Mouse (Mus musculus) hindbrain, embryonic 13.5 days (tissue): ENCODE data around the gene Angpt4. TPM values are rescaled to one million over a fixed set of nuclear protein-coding genes. Genes with fewer than 3 reads are reported as not detected.

Experiments
- ATAC-seq: fragments of 200-750 bp; cut with Nextera tagmentation; 2 replicates; pipeline ENCODE4 v1.8.0; 2017; ENCODE audit warnings: moderate TSS enrichment; ENCODE audit not compliant: low FRiP score
- H3K27ac ChIP-seq: fragments of 300-500 bp; sonication (generic); 2 replicates; pipeline ENCODE4 v1.5.1; 2015; ENCODE audit warnings: inconsistent platforms, mild to moderate bottlenecking, moderate library complexity
- H3K27me3 ChIP-seq: fragments of 300-500 bp; sonication (generic); 2 replicates; pipeline ENCODE4 v1.6.1; 2015; ENCODE audit warnings: mild to moderate bottlenecking, inconsistent platforms
- H3K36me3 ChIP-seq: fragments of 300-500 bp; sonication (generic); 2 replicates; pipeline ENCODE4 v1.6.1; 2015; ENCODE audit warnings: mild to moderate bottlenecking, inconsistent platforms
- H3K4me1 ChIP-seq: fragments of 300-500 bp; sonication (generic); replicated peaks from 2 replicates; pipeline ENCODE4 v1.6.1; 2015; ENCODE audit warnings: inconsistent platforms
- H3K4me2 ChIP-seq: fragments of 300-500 bp; sonication (generic); 2 replicates; pipeline ENCODE4 v1.6.1; 2015; ENCODE audit warnings: inconsistent platforms, mild to moderate bottlenecking, moderate library complexity
- H3K4me3 ChIP-seq: fragments of 300-500 bp; sonication (generic); 2 replicates; pipeline ENCODE4 v1.5.1; 2015; ENCODE audit warnings: mild to moderate bottlenecking, inconsistent platforms
- H3K9ac ChIP-seq: fragments of 300-500 bp; sonication (generic); 2 replicates; pipeline ENCODE4 v1.6.1; 2015; ENCODE audit warnings: mild to moderate bottlenecking, inconsistent platforms
- H3K9me3 ChIP-seq: fragments of 300-500 bp; sonication (generic); 2 replicates; pipeline ENCODE4 v1.6.1; 2016; ENCODE audit warnings: inconsistent platforms
- WGBS: fragments of 180-500 bp; shearing (Covaris S2); methylation state at CpG from one replicate; pipeline ENCODE4 v1.1.7; 2015; 5-methylcytosine and 5-hydroxymethylcytosine counted together
- polyA plus RNA-seq: library from polyadenylated mRNA; unstranded; fragments of >200 nt; fragmentation: Nextera tagmentation; extraction: Ambion mirVana; gene quantifications from 2 replicates; pipeline ENCODE4 v1.2.1, GENCODE M21; 2015

Gene Angpt4
- polyA plus RNA-seq, 1 experiment from 2014 or later: 0.64 TPM

DNA sequence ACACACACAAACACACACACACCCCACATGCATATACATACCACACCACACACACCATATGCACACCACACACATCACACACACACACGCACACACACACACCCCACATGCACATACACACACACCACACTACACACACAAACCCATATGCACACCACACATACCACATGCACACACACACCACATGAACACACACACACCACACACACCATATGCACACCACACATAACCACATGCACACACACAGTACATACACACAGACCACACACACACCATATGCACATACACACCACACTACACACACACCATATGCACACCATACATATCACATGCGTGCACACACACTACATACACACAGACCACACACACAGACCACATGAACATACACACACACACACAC, 36.6 kb downstream of the Angpt4 start:
- H3K27me3 ChIP-seq: no peaks in the 10 kb centered on the region
- no peak overlapping the region for H3K4me2 ChIP-seq
- WGBS: 100% methylated on average over 2 of the region's 2 CpGs
- no peaks in the 10 kb centered on the region for H3K36me3 ChIP-seq
- H3K4me3 ChIP-seq: no peak overlapping the region
- 0 out of 2 replicates have a peak, but pooled peaks cover 6% of the 10 kb centered on the region for H3K4me1 ChIP-seq
- H3K27ac ChIP-seq: no peak overlapping the region
- no peak overlapping the region for H3K9ac ChIP-seq
- no peak for ATAC-seq
- H3K9me3 ChIP-seq: no peaks in the 10 kb centered on the region

DNA sequence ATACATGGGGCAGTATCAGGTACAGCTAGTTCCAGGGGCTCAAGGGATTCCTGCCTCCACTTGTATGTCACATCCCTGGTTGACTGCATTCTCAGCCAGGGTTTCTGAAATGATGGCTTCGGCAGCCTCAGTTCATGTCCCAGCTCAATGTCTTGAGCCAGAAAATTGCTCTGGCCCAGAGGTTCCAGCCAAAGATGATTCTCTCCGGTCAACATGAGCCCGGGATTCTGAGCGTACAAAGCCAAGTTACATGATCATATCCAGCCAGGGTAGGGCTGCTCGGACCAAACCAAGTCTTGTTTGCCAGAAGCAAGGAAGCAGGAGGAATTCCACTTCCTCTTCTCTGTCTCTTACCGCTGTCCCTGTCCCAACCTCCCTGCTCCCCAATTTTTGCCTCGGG, 37.3 kb downstream of the Angpt4 start:
- Histone ChIP-seq H3K4me1 (0 out of 2 replicates have a peak, but pooled peaks cover 6% of the 10 kb centered on the region), H3K27me3 (no peaks in the 10 kb centered on the region), H3K4me2 (no peak overlapping the region), H3K9me3 (no peaks in the 10 kb centered on the region), H3K9ac (no peak overlapping the region), H3K4me3 (no peak overlapping the region), H3K27ac (no peak overlapping the region), H3K36me3 (no peaks in the 10 kb centered on the region)
- ATAC-seq: no peak
- WGBS: 86% methylated on average over 7 of the region's 7 CpGs

DNA sequence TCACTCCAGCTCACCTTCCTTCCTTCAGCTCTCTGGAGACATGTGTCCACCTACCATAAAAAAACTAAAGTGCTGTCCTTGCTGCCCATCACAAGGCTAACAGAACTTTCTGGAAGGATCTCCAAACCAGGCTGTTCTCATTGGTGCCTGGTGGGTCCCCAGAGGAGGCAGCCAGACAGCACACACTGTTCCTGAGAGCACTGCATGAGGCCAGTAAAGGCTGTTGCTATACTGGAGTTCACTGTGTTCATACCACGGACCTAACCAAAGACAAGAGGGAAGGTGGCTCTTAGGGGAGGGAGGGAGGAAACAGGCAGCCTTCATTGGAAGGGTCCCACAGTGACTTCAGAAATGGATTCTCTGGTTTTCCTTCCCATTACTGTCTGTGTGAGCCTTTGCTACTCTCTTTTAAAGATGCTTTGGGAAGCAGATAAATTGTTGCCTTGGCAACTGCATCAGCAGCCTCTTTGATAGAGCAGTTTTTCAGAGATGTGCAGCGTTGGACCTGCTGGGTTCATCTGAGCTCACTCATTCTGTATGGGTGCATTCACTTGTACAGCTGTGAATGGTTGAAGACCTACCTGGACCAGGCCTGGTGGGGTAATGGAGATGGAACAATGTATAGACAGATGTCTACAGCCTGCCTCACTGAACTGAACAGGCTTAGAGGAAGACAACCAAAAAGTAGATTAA, 38.2 kb downstream of the Angpt4 start:
- H3K36me3 ChIP-seq: no peaks in the 10 kb centered on the region
- ATAC-seq: no peak
- no peak overlapping the region for H3K4me2 ChIP-seq
- H3K4me3 ChIP-seq: no peak overlapping the region
- H3K9ac ChIP-seq: no peak overlapping the region
- 59% methylated on average over 2 of the region's 2 CpGs for WGBS
- H3K4me1 ChIP-seq: 0 out of 2 replicates have a peak, but pooled peaks cover 6% of the 10 kb centered on the region
- no peaks in the 10 kb centered on the region for H3K9me3 ChIP-seq
- H3K27me3 ChIP-seq: no peaks in the 10 kb centered on the region
- no peak overlapping the region for H3K27ac ChIP-seq

- H3K27ac ChIP-seq: no peak overlapping the region
- ATAC-seq: no peak
- no peaks in the 10 kb centered on the region for H3K9me3 ChIP-seq
- no peak overlapping the region for H3K4me3 ChIP-seq
- H3K4me2 ChIP-seq: no peak overlapping the region
- no peaks in the 10 kb centered on the region for H3K27me3 ChIP-seq
- H3K4me1 ChIP-seq: peaks cover 9% of the 10 kb centered on the region; the same call in 1 of the 2 replicates
- H3K9ac ChIP-seq: no peak overlapping the region
- WGBS: 90% methylated on average over 8 of the region's 8 CpGs
- no peaks in the 10 kb centered on the region for H3K36me3 ChIP-seq
Observed at GRCm38 (mm10) chr2:151953665-151954064, 42.7 kb downstream of the Angpt4 start.

- H3K9me3 ChIP-seq: no peaks in the 10 kb centered on the region
- H3K27me3 ChIP-seq: no peaks in the 10 kb centered on the region
- H3K4me3 ChIP-seq: no peak overlapping the region
- 65% methylated on average over 4 of the region's 4 CpGs for WGBS
- H3K4me1 ChIP-seq: peaks cover 8% of the 10 kb centered on the region
- H3K36me3 ChIP-seq: no peaks in the 10 kb centered on the region
- no peak overlapping the region for H3K9ac ChIP-seq
- no peak overlapping the region for H3K4me2 ChIP-seq
- no peak overlapping the region for H3K27ac ChIP-seq
- ATAC-seq: 0 out of 2 replicates have a peak, but pooled peaks have one; percentile 47
Observed at GRCm38 (mm10) chr2:151956500-151957137, 45.6 kb downstream of the Angpt4 start.

DNA sequence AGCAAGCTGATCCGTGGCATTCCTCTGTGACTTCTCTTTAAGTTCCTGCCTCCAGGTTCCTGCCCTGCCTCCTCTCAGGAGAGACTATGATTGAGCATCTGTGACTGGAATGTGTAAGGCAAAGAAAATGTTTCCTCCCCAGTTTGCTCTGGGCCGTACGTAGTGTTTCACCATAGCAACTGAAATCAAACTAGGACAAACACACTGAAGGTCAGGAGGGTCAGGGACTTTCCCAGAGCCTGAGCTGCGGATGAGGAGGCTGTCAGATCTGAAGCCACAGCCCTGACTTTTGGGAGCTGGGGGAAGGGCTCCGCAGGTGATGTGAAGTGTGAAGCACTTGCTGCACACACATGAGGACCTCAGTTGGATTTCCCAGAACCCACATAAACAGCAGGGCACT, 48.3 kb downstream of the Angpt4 start:
- Histone ChIP-seq H3K9me3 (no peaks in the 10 kb centered on the region), H3K36me3 (no peaks in the 10 kb centered on the region), H3K9ac (no peak overlapping the region), H3K27ac (no peak overlapping the region), H3K4me3 (no peak overlapping the region), H3K27me3 (no peaks in the 10 kb centered on the region), H3K4me2 (no peak overlapping the region), H3K4me1 (peaks cover 25% of the 10 kb centered on the region)
- 34% methylated on average over 5 of the region's 5 CpGs for WGBS
- ATAC-seq: no peak

DNA sequence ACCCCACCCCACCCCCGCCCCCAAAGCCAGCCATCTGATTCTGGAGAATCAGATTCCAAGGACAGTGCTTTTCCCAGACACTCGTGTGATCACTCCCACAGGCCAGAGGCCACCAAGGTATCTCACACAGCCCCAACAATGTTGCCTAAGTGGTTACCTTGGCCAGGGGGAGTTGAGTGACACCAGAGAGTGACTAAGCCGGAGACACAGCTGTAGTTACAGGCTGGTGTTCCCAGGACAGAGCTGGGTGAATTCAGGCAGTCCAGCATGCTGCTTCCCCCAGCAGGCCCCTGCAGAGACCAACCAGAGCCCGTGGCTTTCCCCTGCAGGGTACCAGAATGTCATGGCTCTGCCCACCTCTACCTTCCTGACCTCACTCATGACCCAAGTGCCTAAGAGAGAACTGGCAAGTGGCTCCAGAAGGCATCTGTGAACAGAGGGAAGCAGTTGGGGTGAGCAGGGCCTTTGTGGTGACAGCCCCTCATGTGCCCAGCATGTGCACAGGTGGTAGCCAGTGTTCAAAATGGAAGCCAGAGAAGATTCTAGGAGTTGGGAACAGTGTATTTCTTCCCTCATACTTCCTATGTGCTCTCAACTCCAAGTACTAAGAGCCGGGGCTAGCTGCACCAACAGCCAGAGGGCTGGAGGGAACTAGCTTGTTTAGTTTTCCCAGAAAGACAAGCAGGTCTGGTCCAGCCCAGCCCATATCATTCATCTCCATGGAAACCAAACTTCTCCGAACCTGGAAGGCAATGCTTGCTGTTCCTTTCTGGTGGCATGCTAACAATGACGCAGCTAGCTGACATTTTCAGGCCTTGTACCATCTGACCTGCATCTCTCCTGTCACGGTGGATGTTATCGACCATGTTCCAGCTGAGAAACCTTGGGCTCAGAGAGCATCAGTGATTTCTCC, 50.5 kb downstream of the Angpt4 start:
- H3K4me1 ChIP-seq: peaks cover 34% of the 10 kb centered on the region

DNA sequence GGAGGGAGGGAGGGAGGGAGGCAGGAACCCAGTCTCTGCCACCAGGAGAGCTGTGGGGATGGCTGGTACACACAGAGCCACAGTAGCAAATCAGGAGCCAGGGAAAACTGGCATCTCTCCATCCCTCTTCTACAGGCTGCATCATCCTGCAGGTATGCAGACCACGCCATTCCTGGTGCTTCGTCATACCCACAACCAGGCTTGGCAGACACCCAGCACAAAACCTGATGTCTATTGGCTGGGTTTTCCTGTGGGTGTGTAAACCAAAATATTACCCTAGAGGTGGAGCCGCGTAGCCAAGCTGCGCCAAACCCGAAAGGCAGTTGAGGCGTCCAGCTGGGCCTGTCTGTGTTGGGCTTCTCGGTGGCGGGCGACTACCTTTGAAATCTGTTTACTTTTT, 51.5 kb downstream of the Angpt4 start:
- H3K9ac ChIP-seq: no peak overlapping the region
- no peak overlapping the region for H3K27ac ChIP-seq
- no peak overlapping the region for H3K4me2 ChIP-seq
- peaks cover 43% of the 10 kb centered on the region for H3K4me1 ChIP-seq
- H3K4me3 ChIP-seq: no peak overlapping the region
- 49% methylated on average over 10 of the region's 10 CpGs for whole genome bisulfite sequencing
- H3K9me3 ChIP-seq: no peaks in the 10 kb centered on the region
- no peaks in the 10 kb centered on the region for H3K27me3 ChIP-seq
- ATAC-seq: peak; percentile 67; the same call in 1 of the 2 replicates
- H3K36me3 ChIP-seq: no peaks in the 10 kb centered on the region

More for the DNA sequence above, 50.5 kb downstream of the Angpt4 start:
- 34% methylated on average over 9 of the region's 9 CpGs for WGBS
- ATAC-seq: no peak
- H3K4me2 ChIP-seq: no peak overlapping the region
- H3K4me3 ChIP-seq: no peak overlapping the region
- peak overlapping the region; percentile 31 for H3K27ac ChIP-seq
- H3K27me3 ChIP-seq: no peaks in the 10 kb centered on the region
- no peaks in the 10 kb centered on the region for H3K36me3 ChIP-seq
- H3K9ac ChIP-seq: no peak overlapping the region
- H3K9me3 ChIP-seq: no peaks in the 10 kb centered on the region

- Histone ChIP-seq H3K4me3 (no peak overlapping the region), H3K9me3 (no peaks in the 10 kb centered on the region), H3K27ac (no peak overlapping the region), H3K9ac (no peak overlapping the region), H3K36me3 (no peaks in the 10 kb centered on the region), H3K4me1 (peaks cover 51% of the 10 kb centered on the region), H3K4me2 (no peak overlapping the region), H3K27me3 (no peaks in the 10 kb centered on the region)
- ATAC-seq: no peak
- WGBS: 86% methylated on average over 5 of the region's 5 CpGs
Observed at GRCm38 (mm10) chr2:151963319-151963718, 52.3 kb downstream of the Angpt4 start.

- H3K4me1 ChIP-seq: peaks cover 59% of the 10 kb centered on the region
- ATAC-seq: no peak
Observed at GRCm38 (mm10) chr2:151964052-151964451, 53.0 kb downstream of the Angpt4 start.

DNA sequence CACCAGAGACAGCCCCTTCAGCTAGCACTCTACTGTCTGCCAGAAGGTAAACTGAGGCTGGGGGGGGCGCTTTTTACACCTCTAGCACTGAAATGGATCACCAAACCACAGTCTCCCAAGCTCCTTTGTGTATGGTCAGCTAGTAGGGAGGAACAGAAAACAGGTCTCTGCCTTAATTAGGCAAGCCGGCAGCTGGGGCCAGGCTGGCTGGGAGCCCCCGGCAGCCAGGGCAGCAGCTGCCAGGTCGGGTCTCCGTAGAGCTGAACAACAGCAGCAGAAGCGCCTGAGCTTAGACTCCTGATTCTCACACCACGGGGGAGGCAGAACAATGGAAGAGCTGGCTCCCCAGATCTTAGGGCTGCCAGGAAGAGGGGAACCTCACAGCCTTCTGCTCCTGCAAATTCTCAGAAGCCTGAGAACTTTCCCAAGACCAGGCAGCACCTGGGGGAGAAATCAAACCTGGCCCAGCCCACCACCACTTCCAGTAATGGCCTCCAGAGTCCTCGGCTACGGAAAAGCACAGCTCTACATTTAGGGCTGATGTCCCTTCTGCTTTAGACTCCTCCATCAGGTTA, 56.3 kb downstream of the Angpt4 start:
- H3K4me2 ChIP-seq: peak overlapping the region; percentile 83
- ATAC-seq: no peak
- H3K27ac ChIP-seq: peak overlapping the region; percentile 87
- H3K4me3 ChIP-seq: peak overlapping the region; percentile 17
- H3K4me1 ChIP-seq: peaks cover 78% of the 10 kb centered on the region
- H3K9me3 ChIP-seq: no peaks in the 10 kb centered on the region
- H3K27me3 ChIP-seq: no peaks in the 10 kb centered on the region
- 0 out of 2 replicates have a peak, but pooled peaks cover 3% of the 10 kb centered on the region for H3K36me3 ChIP-seq
- peak overlapping the region; percentile 60 for H3K9ac ChIP-seq
- 15% methylated on average over 9 of the region's 9 CpGs for WGBS

More at GRCm38 (mm10) chr2:151964052-151964451, 53.0 kb downstream of the Angpt4 start:
- H3K9me3 ChIP-seq: no peaks in the 10 kb centered on the region
- H3K27ac ChIP-seq: 0 out of 2 replicates have a peak overlapping the region, but pooled peaks have one; percentile 30
- 9% methylated on average over 9 of the region's 9 CpGs for whole genome bisulfite sequencing
- 0 out of 2 replicates have a peak, but pooled peaks cover 2% of the 10 kb centered on the region for H3K36me3 ChIP-seq
- 0 out of 2 replicates have a peak overlapping the region, but pooled peaks have one; percentile 25 for H3K9ac ChIP-seq
- H3K4me2 ChIP-seq: no peak overlapping the region
- H3K4me3 ChIP-seq: no peak overlapping the region
- no peaks in the 10 kb centered on the region for H3K27me3 ChIP-seq
